Mouse (Mus musculus): ENCODE measurements around the gene Liph.
"Not testable (repeated sequence)": the region's sequence is repeated elsewhere in the genome, so short reads cannot be mapped to it uniquely, and the experiment has no call there.

Liph gene

DNA sequence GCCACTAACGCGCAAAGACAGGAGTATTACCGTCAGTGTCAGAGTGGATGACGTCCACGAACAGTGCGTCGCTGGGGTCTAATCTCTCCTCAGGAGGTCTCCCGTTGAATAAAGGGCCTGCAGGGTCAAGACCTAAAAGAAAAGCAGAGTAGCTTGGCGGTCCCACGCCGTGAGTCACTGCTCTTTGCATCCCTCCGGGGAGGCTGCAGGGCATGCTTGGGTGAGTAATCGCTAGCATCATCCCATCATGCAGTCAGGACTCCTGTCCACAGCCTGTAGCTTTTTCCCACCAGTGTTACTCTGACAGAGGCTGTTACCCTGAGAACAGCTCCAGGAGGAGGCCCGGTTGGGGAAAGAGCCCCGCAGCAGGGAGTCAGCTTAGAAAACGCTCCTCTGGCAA, 19.3 kb downstream of the Liph start:
- DNase-seq (ENCODE audit: low spot score in 2 of 2): no peak

DNA sequence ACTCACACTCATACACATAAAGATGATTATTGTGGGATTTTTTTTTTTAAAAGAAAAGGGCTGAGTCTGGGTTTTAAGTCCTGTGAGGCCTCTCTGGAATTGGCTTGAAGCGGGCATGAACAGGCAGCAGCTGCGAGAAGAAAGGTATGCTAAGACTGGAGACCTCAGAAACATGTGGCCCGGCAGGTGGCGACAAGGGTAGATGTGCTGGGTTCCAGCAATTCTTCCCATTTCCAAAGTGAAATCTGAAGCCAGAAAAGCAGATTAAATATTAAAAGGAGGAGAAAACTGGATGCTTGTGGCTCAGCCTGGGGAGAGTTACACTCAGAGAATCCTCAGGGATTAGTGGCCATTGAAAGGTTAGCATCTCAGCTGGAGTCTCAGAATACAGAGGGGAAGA, 24.0 kb downstream of the Liph start:
- no peak for DNase-seq (ENCODE audit: low spot score in 2 of 2)

DNA sequence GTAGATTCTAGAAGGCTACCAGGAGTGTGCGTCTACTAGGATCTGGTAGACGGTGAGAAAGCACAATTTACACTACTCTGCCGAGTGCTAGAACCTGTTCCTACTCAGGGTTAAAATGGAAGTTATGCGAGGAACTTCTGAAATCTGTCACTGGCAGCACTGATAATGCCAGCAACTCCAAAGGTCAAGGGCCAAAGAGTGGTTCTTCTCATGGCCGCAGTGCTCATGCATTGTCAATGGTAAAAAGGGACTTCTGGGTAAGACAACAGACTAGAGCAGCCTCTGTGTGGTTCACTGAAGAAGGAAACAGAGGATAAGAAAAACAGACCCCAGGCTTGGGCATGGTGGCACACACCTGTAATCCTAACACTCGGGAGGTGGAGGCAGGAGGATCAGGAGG, 24.9 kb downstream of the Liph start:
- no peak for DNase-seq (ENCODE audit: low spot score in 2 of 2)

DNA sequence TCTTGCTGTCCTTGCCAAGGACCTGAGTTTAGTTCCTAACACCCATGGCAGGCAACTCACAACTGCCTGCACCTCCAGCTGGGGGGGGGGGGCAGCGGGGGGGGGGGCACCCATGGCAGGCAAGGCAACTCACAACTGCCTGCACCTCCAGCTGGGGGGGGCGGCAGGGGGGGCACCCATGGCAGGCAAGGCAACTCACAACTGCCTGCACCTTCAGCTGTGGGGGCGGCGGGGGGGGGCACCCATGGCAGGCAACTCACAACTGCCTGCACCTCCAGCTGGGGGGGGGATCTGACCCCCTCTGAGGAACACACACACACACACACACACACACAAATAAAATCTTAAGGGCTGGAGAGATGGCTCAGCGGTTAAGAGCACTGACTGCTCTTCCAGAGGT, 25.6 kb downstream of the Liph start:
- DNase-seq (ENCODE audit: low spot score in 2 of 2): no peak

DNA sequence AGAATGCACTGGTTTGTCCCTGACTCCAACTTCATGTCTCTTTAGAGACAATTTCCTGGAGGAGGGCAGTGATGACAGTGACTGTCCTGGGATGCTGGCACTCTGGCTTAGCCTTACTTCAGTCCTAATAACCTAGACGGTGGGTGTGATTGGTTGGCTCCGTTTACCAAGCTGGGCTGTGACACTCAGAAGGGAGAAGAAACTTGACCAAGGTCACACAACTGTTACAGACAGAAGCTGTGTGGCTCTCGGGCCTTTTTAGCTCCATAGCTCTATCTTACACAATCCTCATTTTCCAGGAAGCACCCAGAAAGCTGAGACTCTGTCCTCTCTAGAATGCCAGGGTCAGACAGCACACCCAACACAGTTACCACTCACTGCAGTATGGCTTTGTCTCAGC, 29.9 kb downstream of the Liph start:
- DNase-seq (ENCODE audit: low spot score in 2 of 2): no peak

DNA sequence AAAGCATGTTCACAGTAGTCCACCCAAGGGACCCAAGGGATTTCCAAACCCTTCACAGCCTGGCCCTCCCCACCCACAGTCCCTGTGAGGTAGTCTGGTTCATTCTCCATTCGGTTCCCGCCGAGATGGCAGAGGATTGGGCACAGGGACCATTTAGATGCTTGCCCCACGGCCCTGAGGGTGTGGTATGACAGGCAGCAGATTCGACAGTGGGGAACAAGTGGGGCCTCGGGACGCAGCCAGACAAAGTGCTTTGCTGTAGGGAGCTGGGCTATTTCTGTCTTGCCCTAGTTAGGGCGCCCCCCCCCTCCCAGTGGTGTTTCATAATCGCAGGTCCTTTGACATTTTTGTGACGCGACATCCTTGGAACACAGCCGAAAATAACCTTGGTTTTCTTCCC, 39.9 kb downstream of the Liph start:
- DNase-seq (ENCODE audit: low spot score in 2 of 2): no peak

DNA sequence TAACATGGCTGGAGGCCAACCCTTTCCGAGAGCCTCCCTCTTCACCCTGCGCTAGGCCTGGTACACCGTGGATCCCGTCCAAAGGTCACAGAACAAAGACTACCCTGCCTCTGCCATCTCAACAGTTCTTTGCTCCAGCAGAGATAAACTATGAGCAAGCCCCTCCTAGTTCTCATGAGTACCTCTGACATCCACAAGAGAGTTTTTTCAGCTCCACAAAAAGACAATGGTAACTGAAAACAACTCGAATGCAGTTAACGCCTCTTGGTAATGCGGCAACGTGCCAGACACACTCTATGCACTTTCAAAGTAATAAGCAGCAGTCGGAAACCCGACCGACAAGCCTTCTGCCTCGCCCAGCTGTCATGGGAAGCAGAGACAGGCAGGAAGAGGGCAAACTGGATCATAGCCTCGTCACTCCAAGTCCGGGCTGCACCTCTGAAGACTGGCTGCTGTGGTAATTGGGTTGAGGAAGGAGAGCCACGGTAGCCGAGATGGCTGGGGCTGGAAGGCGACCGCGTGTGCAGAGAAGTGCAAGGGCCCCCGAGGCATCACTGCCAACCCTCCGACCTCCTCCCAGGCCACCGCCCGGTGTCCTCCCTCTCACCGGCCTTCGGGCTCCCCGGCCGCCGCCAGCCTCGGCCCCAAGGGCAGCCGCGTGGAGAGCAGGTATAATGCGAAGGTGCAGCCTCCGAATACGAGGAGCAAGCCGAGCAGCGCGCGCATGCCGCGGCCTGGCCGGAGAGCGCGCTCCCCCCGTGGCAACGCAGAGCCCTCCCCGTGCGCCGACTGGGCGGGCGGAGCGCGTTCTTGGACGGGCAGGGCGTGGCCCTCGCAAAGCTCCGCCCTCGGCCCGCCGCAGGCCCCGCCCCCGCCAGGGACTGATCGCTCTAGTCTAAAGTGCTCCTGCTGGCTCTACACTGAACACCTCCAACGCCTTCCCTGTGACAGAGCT, 48.4 kb downstream of the Liph start, which contains the start of gene Tmem41a:
Gene Tmem41a, minus strand, starts transcription at position 792 of the 955 bp plus-strand sequence.
- DNase-seq (ENCODE audit: low spot score in 2 of 2): peak; percentile 83 to 86

DNA sequence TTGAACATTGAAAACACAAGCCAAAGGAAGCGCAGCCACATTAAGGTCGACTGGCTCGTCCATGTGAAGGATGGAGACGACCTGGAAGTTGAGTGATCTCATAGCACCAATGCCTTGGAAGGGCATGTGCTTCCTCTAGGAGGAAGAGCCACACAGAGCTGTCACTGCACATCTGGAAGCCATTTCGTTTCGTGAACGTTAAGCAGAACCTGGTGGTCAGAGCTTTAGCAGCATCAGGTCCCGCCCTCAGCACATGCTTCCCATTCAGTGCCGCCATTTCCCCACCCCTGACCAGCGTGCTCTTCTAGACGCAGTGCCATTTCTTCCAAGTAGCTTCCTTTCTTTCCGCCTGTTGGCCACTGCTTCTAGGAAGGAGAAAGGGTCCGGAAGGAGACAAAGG, 67.0 kb downstream of the Liph start:
- DNase-seq (ENCODE audit: low spot score in 2 of 2): no peak

DNA sequence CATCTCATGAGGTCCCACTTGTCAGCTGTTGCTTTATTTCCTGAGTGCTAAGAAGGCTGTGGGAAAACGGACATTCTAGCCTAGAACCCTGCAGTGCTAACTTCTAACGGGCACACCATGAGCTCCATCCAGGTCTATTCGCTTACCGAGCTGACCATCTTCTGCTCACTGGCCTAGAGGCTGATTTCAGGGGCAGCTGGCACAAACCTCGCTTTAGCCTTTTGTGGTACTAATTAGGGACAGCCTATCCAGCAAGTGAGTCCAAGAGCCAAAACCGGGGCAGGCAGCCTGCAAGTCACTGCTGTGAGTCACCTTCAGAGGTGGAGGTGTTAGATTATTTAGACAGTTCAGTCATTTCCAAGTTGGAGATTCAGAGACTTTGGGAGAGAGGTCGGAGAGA, 78.8 kb downstream of the Liph start:
- DNase-seq (ENCODE audit: low spot score in 2 of 2): no peak

DNA sequence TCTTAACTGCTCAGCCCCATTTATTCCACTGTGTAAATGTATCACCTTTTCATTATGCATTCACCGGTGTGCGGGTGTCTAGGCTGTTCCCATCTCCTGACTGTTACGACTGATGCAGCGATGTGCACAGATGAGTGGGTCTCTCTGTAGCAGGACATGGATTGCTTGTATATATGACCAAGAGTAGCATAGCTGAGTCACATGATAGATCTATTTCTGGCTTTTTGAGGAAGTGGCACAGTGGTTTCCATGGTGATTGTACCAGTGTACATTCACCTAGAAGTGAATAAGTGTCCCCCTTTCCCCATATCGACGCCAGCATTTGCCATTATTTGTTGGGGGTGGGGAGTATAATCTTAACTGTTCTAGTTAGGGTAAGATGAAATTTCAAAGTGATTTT, 82.1 kb downstream of the Liph start:
- no peak for DNase-seq (ENCODE audit: low spot score in 2 of 2)

DNA sequence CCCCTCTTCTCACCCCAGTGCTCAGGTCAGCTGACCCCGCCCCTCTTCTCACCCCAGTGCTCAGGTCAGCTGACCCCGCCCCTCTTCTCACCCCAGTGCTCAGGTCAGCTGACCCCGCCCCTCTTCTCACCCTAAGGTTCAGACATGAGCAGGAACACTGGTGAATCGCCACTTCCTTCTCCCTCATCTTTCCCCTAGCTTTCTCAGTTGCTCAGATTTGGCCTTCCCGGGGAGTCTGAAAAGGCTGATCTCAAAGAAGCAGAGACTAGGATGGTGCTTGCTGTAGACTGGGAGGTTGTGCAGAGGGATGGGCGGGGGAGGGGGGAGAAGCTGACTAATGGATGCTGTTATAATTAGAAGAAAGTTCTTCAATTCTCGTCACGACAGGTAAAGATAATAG, 86.6 kb downstream of the Liph start:
- not testable (repeated sequence) for DNase-seq (ENCODE audit: low spot score in 2 of 2)

DNA sequence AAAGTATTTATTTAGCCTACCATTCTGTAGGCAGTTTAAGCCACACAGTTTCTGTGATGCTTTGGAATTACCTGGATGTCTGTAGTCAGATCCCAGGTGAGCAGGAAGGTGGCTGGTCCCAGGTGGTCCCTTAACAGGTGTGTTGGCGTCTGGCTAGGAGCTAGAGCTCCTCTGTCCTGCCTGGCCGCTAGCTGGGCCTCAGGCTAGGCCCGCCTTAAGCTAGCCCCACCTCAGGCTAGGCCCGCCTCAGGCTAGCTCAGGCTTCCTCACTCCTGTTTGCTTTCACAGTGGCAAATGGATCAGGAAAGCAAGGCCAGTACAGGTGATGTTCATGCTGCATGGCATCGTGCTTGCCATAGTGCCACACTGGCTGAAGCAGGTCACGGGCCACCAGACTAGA, 88.6 kb downstream of the Liph start:
- no peak for DNase-seq (ENCODE audit: low spot score in 2 of 2)

DNA sequence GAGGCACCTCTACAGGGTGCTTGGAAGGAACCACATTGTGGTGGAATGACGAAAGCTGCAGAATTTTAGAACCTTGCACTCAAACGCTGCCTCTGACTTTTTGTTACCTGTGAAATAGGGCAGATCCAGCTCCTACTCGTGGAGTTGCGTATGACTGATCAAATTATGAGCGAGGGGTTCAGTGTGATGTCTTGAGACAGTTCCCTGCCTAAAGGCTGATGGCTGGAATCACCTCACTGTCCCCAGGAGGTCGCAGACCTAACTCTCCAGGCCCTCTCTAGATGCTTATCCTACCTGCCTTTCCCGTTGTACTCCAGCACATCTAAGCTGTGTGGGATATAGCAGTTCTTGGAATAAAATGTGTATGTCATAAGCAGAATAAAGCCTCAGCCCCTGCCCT, 89.5 kb downstream of the Liph start:
- no peak for DNase-seq (ENCODE audit: low spot score in 2 of 2)

DNA sequence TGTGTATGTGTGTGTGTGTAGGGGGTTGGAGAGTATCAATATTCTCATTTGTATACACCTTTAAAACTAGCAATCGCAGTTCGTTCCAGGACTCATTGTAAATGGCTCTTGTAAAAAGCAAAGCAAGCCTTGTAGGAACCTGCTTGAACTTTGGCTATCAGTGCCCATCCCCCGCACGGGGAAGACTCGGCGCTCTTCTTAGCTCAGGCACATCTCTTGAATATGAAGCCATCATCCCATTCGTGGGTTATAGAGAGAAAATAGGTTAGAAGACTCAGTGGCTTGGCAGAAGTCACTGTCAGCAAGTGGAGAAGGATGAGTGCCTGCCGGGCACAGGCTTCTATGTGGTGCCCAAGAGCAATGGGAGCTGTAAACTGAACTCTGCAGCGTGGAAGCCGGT, 90.8 kb downstream of the Liph start:
- no peak for DNase-seq (ENCODE audit: low spot score in 2 of 2)

All from spleen, postnatal 14 days (tissue).